Comparison of ENCODE assay signal across 20 mouse cellular contexts in the genomic region with DNA sequence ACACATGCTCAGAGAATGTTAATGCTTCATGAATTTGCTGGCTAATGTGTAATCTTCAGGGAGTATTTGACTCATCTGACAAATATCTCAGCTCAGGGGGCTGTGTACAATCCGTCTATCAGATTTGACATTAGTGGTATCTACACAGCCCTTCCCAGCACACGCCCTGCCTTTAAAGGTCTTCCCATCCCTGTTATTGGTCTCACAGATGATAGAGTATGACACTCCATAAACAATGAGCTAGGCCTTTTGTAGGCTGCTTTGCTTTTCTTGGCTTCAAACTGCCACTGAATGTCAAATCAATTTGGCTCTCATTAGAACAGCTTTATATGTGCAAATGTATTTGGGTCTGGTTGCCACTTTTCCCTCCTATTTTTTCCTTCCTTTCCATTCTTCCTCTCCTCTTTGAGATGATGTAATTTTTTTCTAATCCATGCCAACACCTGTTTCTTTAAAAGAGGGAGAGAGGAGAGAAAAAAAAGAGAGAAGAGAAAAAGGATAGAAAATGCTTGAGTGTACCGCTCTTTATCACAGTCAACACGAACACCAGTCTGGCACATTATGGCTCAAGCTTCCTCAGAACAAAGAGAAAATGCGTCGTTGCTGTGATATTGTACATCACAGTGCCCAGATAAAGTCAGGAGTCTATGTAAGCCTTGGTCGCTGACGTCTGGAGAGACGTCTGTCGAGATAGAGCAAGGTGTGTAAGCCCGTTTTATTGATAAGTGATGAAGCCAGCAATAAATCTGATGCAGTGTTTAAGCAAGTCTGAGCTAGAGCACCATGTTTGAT.
DNase-seq lines count a peak whose midpoint lies in the region; ATAC-seq and TF ChIP-seq lines count a peak whose summit lies in the region.
"Had no signal": no experiment of that assay in that cellular context is flagged by ENCODE, and none has a peak within 500 bp of the region (broad histone marks: within the 10 kb centered on the region; RNA-seq: fewer than 3 reads in every experiment).

No protein-coding gene starts in this region.

- no peak for TF ChIP-seq EP300 in lung, postnatal 0 days (IDR thresholded peaks at IDR 0.05)
- no peak for TF ChIP-seq EP300 in stomach, postnatal 0 days (optimal IDR thresholded peaks at IDR 0.05)

- DNase-seq in embryonic facial prominence, embryonic 14.5 days (ENCODE audit: low spot score): peak; percentile 55
- DNase-seq in embryonic facial prominence, embryonic 10.5 days (ENCODE audit: low spot score): no peak
- DNase-seq in lung, postnatal 0 days (ENCODE audit: low spot score): peak; percentile 11
- DNase-seq in lung, postnatal 4 days: no peak
- DNase-seq in stomach, postnatal 0 days (ENCODE audit: low spot score): no peak
- DNase-seq in layer of hippocampus, postnatal 25 days (ENCODE audit: extremely low spot score in 1 of 2, low spot score in 1 of 2): no peak
- no peak for DNase-seq in layer of hippocampus, adult 8-10 months (ENCODE audit: low spot score in 2 of 2)
- DNase-seq: adrenal gland, postnatal 36 days; embryo, embryonic 11 days; kidney, adult 9 months; liver; lung, adult 2 months; spleen, adult 18-20 months had no signal

- no peaks in the 10 kb centered on the region for H3K9me3 ChIP-seq in embryonic facial prominence, embryonic 14.5 days (ENCODE audit: control insufficient read depth, low read length)
- H3K9me3 ChIP-seq in embryonic facial prominence, embryonic 10.5 days: no peaks in the 10 kb centered on the region
- no peaks in the 10 kb centered on the region for H3K9me3 ChIP-seq in lung, postnatal 0 days (ENCODE audit: low read length)
- no peaks in the 10 kb centered on the region for H3K9me3 ChIP-seq in stomach, postnatal 0 days (ENCODE audit: control insufficient read depth, low read length)
- H3K9me3 ChIP-seq: stomach, embryonic 15.5 days had no signal

- no peaks in the 10 kb centered on the region for H3K27me3 ChIP-seq in embryonic facial prominence, embryonic 14.5 days (replicated peaks; ENCODE audit: control insufficient read depth, insufficient read depth, low read length)
- H3K27me3 ChIP-seq in embryonic facial prominence, embryonic 10.5 days (replicated peaks; ENCODE audit: low read depth, poor library complexity, severe bottlenecking): no peaks in the 10 kb centered on the region
- H3K27me3 ChIP-seq in lung, postnatal 0 days (replicated peaks; ENCODE audit: insufficient read depth, low read length): no peaks in the 10 kb centered on the region
- no peaks in the 10 kb centered on the region for H3K27me3 ChIP-seq in stomach, postnatal 0 days (ENCODE audit: control insufficient read depth, insufficient read depth, low read length)
- H3K27me3 ChIP-seq: CH12.LX; stomach, embryonic 15.5 days had no signal

- no peaks in the 10 kb centered on the region for H3K36me3 ChIP-seq in embryonic facial prominence, embryonic 14.5 days (ENCODE audit: control insufficient read depth, insufficient read depth, low read length)
- no peaks in the 10 kb centered on the region for H3K36me3 ChIP-seq in embryonic facial prominence, embryonic 10.5 days (replicated peaks)
- no peaks in the 10 kb centered on the region for H3K36me3 ChIP-seq in lung, postnatal 0 days (ENCODE audit: insufficient read depth, low read length)
- H3K36me3 ChIP-seq in stomach, postnatal 0 days (ENCODE audit: control insufficient read depth, insufficient read depth, low read length): no peaks in the 10 kb centered on the region
- H3K36me3 ChIP-seq: stomach, embryonic 15.5 days had no signal

- peaks cover 6% of the 10 kb centered on the region for H3K4me1 ChIP-seq in embryonic facial prominence, embryonic 14.5 days (ENCODE audit: control insufficient read depth, insufficient read depth, low read length)
- H3K4me1 ChIP-seq in embryonic facial prominence, embryonic 10.5 days: no peaks in the 10 kb centered on the region
- no peaks in the 10 kb centered on the region for H3K4me1 ChIP-seq in lung, postnatal 0 days (ENCODE audit: insufficient read depth, low read depth, low read length)
- peaks cover 4% of the 10 kb centered on the region; the same call in 1 of the 2 replicates for H3K4me1 ChIP-seq in embryonic fibroblast, embryonic 13.5 days (ENCODE audit: control insufficient read depth, insufficient read depth, low read length)
- H3K4me1 ChIP-seq in stomach, postnatal 0 days (replicated peaks; ENCODE audit: control insufficient read depth, insufficient read depth): no peaks in the 10 kb centered on the region
- H3K4me1 ChIP-seq: stomach, embryonic 15.5 days had no signal

- no peak for ATAC-seq in embryonic facial prominence, embryonic 14.5 days (ENCODE audit: low read depth)
- ATAC-seq in lung, postnatal 0 days: no peak
- ATAC-seq in stomach, postnatal 0 days (ENCODE audit: low FRiP score, low TSS enrichment): peak; percentile 60; the same call in 1 of the 2 replicates
- ATAC-seq: activated CD4-positive, CD25-positive, alpha-beta regulatory T cell, adult 4 months had no signal

- WGBS in embryonic facial prominence, embryonic 14.5 days: 76% methylated on average over 11 of the region's 11 CpGs
- WGBS in embryonic facial prominence, embryonic 10.5 days: 88% methylated on average over 11 of the region's 11 CpGs
- WGBS in lung, postnatal 0 days: 53% methylated on average over 11 of the region's 11 CpGs
- WGBS in stomach, postnatal 0 days: 42% methylated on average over 11 of the region's 11 CpGs

- no peak overlapping the region for H3K27ac ChIP-seq in embryonic facial prominence, embryonic 14.5 days (replicated peaks; ENCODE audit: low read depth, low read length)
- no peak overlapping the region for H3K27ac ChIP-seq in embryonic facial prominence, embryonic 10.5 days (replicated peaks)
- no peak overlapping the region for H3K27ac ChIP-seq in lung, postnatal 0 days (ENCODE audit: low read length)
- H3K27ac ChIP-seq in embryonic fibroblast, embryonic 13.5 days (ENCODE audit: insufficient read depth, low read length): peak overlapping the region; percentile 6; the same call in 1 of the 2 replicates
- no peak overlapping the region for H3K27ac ChIP-seq in stomach, postnatal 0 days (replicated peaks)
- H3K27ac ChIP-seq: macrophage; stomach, embryonic 15.5 days had no signal

- no peak for TF ChIP-seq POLR2A in embryonic fibroblast, embryonic 13.5 days (IDR thresholded peaks at IDR 0.05; ENCODE audit: low read depth, low read length)

- no peak for TF ChIP-seq CTCF in lung, postnatal 0 days (IDR thresholded peaks at IDR 0.05)
- no peak for TF ChIP-seq CTCF in embryonic fibroblast, embryonic 13.5 days (IDR thresholded peaks at IDR 0.05; ENCODE audit: borderline replicate concordance, insufficient read depth, low read length)
- TF ChIP-seq CTCF in stomach, postnatal 0 days (IDR thresholded peaks at IDR 0.05; ENCODE audit: low read depth): no peak

- H3K9ac ChIP-seq in embryonic facial prominence, embryonic 14.5 days (ENCODE audit: low read depth, low read length): no peak overlapping the region
- no peak overlapping the region for H3K9ac ChIP-seq in lung, postnatal 0 days (replicated peaks; ENCODE audit: low read depth)
- no peak overlapping the region for H3K9ac ChIP-seq in stomach, postnatal 0 days (ENCODE audit: low read length)
- H3K9ac ChIP-seq: stomach, embryonic 15.5 days had no signal

- no peak overlapping the region for H3K4me2 ChIP-seq in embryonic facial prominence, embryonic 14.5 days (ENCODE audit: low read depth, low read length)
- no peak overlapping the region for H3K4me2 ChIP-seq in lung, postnatal 0 days (replicated peaks; ENCODE audit: low read depth, low read length)
- H3K4me2 ChIP-seq in stomach, postnatal 0 days (replicated peaks; ENCODE audit: low read depth): no peak overlapping the region
- H3K4me2 ChIP-seq: midbrain, embryonic 11.5 days; stomach, embryonic 15.5 days had no signal

- no peak overlapping the region for H3K4me3 ChIP-seq in embryonic facial prominence, embryonic 14.5 days (ENCODE audit: low read depth, low read length)
- H3K4me3 ChIP-seq in embryonic facial prominence, embryonic 10.5 days: no peak overlapping the region
- no peak overlapping the region for H3K4me3 ChIP-seq in lung, postnatal 0 days (ENCODE audit: low read depth, low read length)
- H3K4me3 ChIP-seq in embryonic fibroblast, embryonic 13.5 days (ENCODE audit: insufficient read depth, low read length): no peak overlapping the region
- H3K4me3 ChIP-seq in stomach, postnatal 0 days (ENCODE audit: low read depth, low read length): no peak overlapping the region
- H3K4me3 ChIP-seq: erythroblast, embryonic 14.5 days; stomach, embryonic 15.5 days had no signal

Comparison
In these comparisons a context has a peak if more than half of its experiments do, and no peak if none do; other contexts are left out.
1. DNase-seq: peak in embryonic facial prominence, embryonic 14.5 days (single experiment) and lung, postnatal 0 days (single experiment); none in embryonic facial prominence, embryonic 10.5 days (single experiment), lung, postnatal 4 days (0 of 2), stomach, postnatal 0 days (single experiment), layer of hippocampus, postnatal 25 days (0 of 2) and layer of hippocampus, adult 8-10 months (0 of 2).